Mouse (Mus musculus) urinary bladder, postnatal 10 days (tissue): Measurements from ENCODE around the gene 4933402E13Rik.

Source experiments
- DNase-seq: peaks from one replicate; pipeline ENCODE4 v3.0.0; 2022; ENCODE audit warnings: low spot score

The 4933402E13Rik gene

DNA sequence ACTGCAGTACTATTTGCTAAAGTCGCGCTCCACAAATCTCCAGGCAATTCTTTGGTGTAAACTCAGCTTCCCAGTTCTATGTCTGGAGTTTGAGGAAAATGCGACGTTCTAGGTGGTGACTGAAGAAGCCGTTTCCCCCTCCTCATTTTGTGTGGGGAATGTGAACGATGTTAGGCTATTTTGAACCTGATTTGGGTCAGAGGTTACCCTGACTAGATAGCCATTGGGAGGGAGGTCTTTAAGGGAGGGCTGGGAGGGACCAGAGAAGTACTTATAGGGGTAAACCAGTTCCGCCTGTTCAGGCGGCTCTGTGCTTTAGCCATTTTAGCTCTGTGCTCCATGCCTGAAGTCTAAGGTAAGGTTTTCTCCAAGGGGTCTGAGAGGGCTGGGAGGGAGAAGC, at the start of gene 4933402E13Rik:
Gene 4933402E13Rik (plus strand): TSS at position 301 of the 400 bp plus-strand sequence.
- DNase-seq, result no peak
